Mouse (Mus musculus) CD4-positive naive resting alpha-beta T cell, adult 57 days (primary cell): ENCODE results near the gene Sdsl. TPM values are rescaled to one million over a fixed set of nuclear protein-coding genes. Genes with fewer than 3 reads are reported as not detected.

Source experiments
- total RNA-seq: library from RNA; stranded (reverse); gene quantifications from one replicate; pipeline ENCODE4 v1.2.4, GENCODE M21; 2023

Gene Sdsl
- total RNA-seq: not detected

GRCm38 (mm10) chr5:120472770-120473169 is at the start of gene Sdsl:
Gene Sdsl (minus strand): TSS chr5:120472810.

GRCm38 (mm10) chr5:120510982-120511642 is 38.5 kb upstream of the Sdsl start, which contains the start of gene Slc8b1:
Gene Slc8b1 (plus strand): TSS chr5:120511168.

GRCm38 (mm10) chr5:120503144-120503795 is 30.7 kb upstream of the Sdsl start, which contains the start of gene Plbd2:
Gene Plbd2 (minus strand): TSS chr5:120503625.

GRCm38 (mm10) chr5:120476296-120476695 is 3.7 kb upstream of the Sdsl start, which contains the start of gene Sds:
Gene Sds (plus strand): TSS chr5:120476526.

GRCm38 (mm10) chr5:120431649-120432485 is 40.7 kb downstream of the Sdsl start, which contains the start of gene Lhx5:
Gene Lhx5 (plus strand): TSS chr5:120431699.

Other genes starting within 250 kb of the Sdsl start
- gene Lhx5, start 41.1 kb downstream of the Sdsl start, total RNA-seq: not detected
- not detected for gene Sds, start 3.7 kb upstream of the Sdsl start, total RNA-seq
- gene Plbd2, start 30.8 kb upstream of the Sdsl start, total RNA-seq: 18.9 TPM
- 6.1 TPM for gene Slc8b1, start 38.4 kb upstream of the Sdsl start, total RNA-seq
- gene Tpcn1, start 115.9 kb upstream of the Sdsl start, total RNA-seq: 65.6 TPM
- 1.2 TPM for gene Iqcd, start 116.2 kb upstream of the Sdsl start, total RNA-seq
- 5.7 TPM for gene Rita1, start 139.8 kb upstream of the Sdsl start, total RNA-seq
- 118 TPM for gene Ddx54, start 139.9 kb upstream of the Sdsl start, total RNA-seq
- not detected for gene Cfap73, start 161.4 kb upstream of the Sdsl start, total RNA-seq
- gene Rasal1, start 176.0 kb upstream of the Sdsl start, total RNA-seq: 34.9 TPM
- 261 TPM for gene Dtx1, start 239.1 kb upstream of the Sdsl start, total RNA-seq